Mouse (Mus musculus) cortical plate, adult 2 months (tissue): Measurements from ENCODE around the gene Cry2.

Experiments used
- CTCF ChIP-seq: fragments of 200-500 bp; IDR thresholded peaks from 2 replicates; pipeline ENCODE4 v1.5.1; 2011; ENCODE audit warnings: mild to moderate bottlenecking, control low read depth, low read length; ENCODE audit not compliant: insufficient read depth; ENCODE audit errors: extremely low read depth
- POLR2A ChIP-seq: fragments of 200-500 bp; IDR thresholded peaks from 2 replicates; pipeline ENCODE4 v1.6.1; 2011; ENCODE audit warnings: mild to moderate bottlenecking, low read length, control low read depth; ENCODE audit not compliant: insufficient read depth; ENCODE audit errors: extremely low read depth

DNA sequence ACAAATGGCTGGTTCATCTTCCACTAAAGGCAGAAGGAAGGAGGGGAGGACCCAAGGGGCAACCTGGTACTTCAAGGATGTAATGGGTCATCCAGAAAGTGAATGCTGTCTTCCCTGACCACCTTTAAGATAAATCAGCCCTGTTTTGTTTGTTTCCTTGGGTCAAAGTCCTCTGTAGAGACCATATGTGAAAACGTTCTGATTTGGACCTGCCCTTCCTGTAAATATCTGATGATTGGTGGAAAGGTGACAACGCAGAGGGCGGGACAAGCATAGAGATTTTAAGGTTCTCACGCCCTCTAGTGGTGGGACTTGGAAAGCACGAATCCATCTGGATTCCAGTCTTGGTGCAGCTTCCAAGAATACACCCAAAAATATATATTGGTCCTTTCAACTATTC, 4.0 kb upstream of the Cry2 start:
- TF ChIP-seq CTCF: peak; percentile 90
- TF ChIP-seq POLR2A: no peak
